Mouse (Mus musculus) neural tube, embryonic 13.5 days (tissue): ENCODE results near the gene Hspa1a. TPM values are rescaled to one million over a fixed set of nuclear protein-coding genes. Genes with fewer than 3 reads are reported as not detected.

ENCODE experiments used
- ATAC-seq: fragments of 200-750 bp; cut with Nextera tagmentation; 2 replicates; pipeline ENCODE4 v1.8.0; 2017; ENCODE audit warnings: low read depth, mild to moderate bottlenecking, moderate TSS enrichment, moderate library complexity
- H3K27ac ChIP-seq: fragments of 300-500 bp; sonication (generic); replicated peaks from 2 replicates; pipeline ENCODE4 v1.5.1; 2015; ENCODE audit warnings: moderate library complexity, mild to moderate bottlenecking, inconsistent platforms
- H3K27me3 ChIP-seq: fragments of 300-500 bp; sonication (generic); 2 replicates; pipeline ENCODE4 v1.6.1; 2015; ENCODE audit warnings: mild to moderate bottlenecking, inconsistent platforms
- H3K36me3 ChIP-seq: fragments of 300-500 bp; sonication (generic); 2 replicates; pipeline ENCODE4 v1.6.1; 2015; ENCODE audit warnings: mild to moderate bottlenecking, inconsistent platforms
- H3K4me1 ChIP-seq: fragments of 300-500 bp; sonication (generic); replicated peaks from 2 replicates; pipeline ENCODE4 v1.6.1; 2015; ENCODE audit warnings: inconsistent platforms
- H3K4me2 ChIP-seq: fragments of 300-500 bp; sonication (generic); 2 replicates; pipeline ENCODE4 v1.6.1; 2015; ENCODE audit warnings: inconsistent platforms, mild to moderate bottlenecking, moderate library complexity
- H3K4me3 ChIP-seq: fragments of 300-500 bp; sonication (generic); 2 replicates; pipeline ENCODE4 v1.5.1; 2015; ENCODE audit warnings: mild to moderate bottlenecking, inconsistent platforms
- H3K9ac ChIP-seq: fragments of 300-500 bp; sonication (generic); 2 replicates; pipeline ENCODE4 v1.6.1; 2015; ENCODE audit warnings: moderate library complexity, mild to moderate bottlenecking, inconsistent platforms
- H3K9me3 ChIP-seq: fragments of 300-500 bp; sonication (generic); 2 replicates; pipeline ENCODE4 v1.6.1; 2016; ENCODE audit warnings: inconsistent platforms
- WGBS: fragments of 180-500 bp; shearing (Covaris S2); methylation state at CpG from one replicate; pipeline ENCODE4 v1.1.7; 2015; 5-methylcytosine and 5-hydroxymethylcytosine counted together
- polyA plus RNA-seq: library from polyadenylated mRNA; unstranded; fragments of >200 nt; fragmentation: Nextera tagmentation; extraction: Ambion mirVana; gene quantifications from 2 replicates; pipeline ENCODE4 v1.2.1, GENCODE M21; 2015

Gene Hspa1a
- polyA plus RNA-seq, 1 experiment from 2014 or later, result 6.3 TPM

DNA sequence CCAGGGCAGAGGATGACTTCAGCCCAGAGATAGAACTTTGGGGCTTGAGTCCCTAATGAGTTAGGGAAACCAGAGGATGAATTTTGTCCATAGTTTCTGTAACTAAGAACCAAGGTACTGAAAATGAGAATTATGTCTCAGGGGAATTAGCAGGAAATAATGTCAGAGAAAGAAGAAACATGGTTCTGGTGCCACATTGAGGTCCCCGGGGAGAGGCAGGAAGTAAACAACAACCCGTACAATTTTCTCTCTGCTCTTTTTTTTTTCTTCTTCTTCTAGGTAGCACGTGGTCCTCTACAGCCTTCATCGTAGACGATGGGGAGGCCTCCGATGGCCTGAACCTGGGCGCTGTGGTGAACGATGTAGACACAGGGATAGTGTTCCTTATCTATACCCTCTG, 39.7 kb downstream of the Hspa1a start:
- peaks cover 12% of the 10 kb centered on the region for H3K4me1 ChIP-seq
- H3K36me3 ChIP-seq, result peaks cover 20% of the 10 kb centered on the region
- H3K27ac ChIP-seq, result no peak overlapping the region
- no peaks in the 10 kb centered on the region for H3K27me3 ChIP-seq
- 90% methylated on average over 8 of the region's 8 CpGs for WGBS
- H3K9me3 ChIP-seq, result no peaks in the 10 kb centered on the region
- peak overlapping the region; percentile 84 for H3K9ac ChIP-seq
- peak overlapping the region; percentile 92 for H3K4me2 ChIP-seq
- ATAC-seq, result no peak
- peak overlapping the region; percentile 68 for H3K4me3 ChIP-seq

DNA sequence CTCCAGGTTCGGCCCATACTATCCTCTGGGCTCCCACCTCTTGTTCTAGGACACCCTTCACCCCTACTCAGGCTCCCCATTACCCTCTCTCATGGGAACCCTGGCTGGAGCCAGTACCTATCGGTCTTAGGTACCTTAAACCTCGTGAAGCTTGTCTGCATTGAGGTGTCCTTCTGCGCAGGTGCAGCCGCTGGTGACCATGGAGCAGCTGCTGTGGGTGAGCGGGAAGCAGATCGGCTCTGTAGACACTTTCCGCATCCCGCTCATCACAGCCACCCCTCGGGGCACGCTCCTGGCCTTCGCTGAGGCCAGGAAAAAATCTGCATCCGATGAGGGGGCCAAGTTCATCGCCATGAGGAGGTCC, 40.2 kb downstream of the Hspa1a start:
- peaks cover 20% of the 10 kb centered on the region for H3K36me3 ChIP-seq
- H3K4me3 ChIP-seq, result peak overlapping the region; percentile 68
- H3K4me2 ChIP-seq, result peak overlapping the region; percentile 92
- no peaks in the 10 kb centered on the region for H3K27me3 ChIP-seq
- no peaks in the 10 kb centered on the region for H3K9me3 ChIP-seq
- peak overlapping the region; percentile 84 for H3K9ac ChIP-seq
- peaks cover 12% of the 10 kb centered on the region for H3K4me1 ChIP-seq
- ATAC-seq, result peak; percentile 60; the same call in 1 of the 2 replicates
- 7% methylated on average over 14 of the region's 14 CpGs for WGBS
- peak overlapping the region; percentile 71 for H3K27ac ChIP-seq

DNA sequence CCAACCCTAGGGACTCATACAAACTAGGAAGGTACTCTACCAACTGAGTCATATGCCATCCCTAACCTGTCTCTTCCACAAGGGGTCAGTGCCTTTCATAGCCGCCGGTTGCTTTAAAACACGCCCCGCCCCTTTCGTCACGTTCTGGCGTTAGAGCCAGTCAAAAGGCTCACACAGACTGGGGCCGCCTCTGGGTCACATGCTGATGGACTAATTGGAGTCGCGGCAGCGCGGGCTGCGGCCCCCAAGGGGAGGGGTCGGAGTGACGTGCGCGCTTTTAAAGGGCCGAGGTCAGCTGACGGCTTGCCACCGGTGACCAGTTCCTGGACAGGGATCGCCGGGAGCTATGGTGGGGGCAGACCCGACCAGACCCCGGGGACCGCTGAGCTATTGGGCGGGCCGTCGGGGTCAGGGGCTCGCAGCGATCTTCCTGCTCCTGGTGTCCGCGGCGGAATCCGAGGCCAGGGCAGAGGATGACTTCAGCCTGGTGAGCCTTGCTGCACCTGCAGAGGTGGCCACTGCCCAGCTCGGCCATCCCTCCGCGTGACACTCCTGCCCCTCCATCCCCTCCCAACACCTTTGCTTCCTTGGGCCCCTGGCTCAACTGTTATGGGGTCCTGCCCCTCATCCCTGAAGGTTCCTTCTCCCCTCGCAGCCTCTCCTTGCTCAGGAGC, 40.8 kb downstream of the Hspa1a start, which contains the start of gene Neu1:
Gene Neu1 (plus strand): TSS at position 193 of the 674 bp plus-strand sequence.
- Histone ChIP-seq H3K4me1 (peaks cover 12% of the 10 kb centered on the region), H3K27me3 (no peaks in the 10 kb centered on the region), H3K9ac (peak within 1 kb of the TSS; percentile 84), H3K4me3 (peak within 1 kb of the TSS; percentile 68), H3K9me3 (no peaks in the 10 kb centered on the region), H3K4me2 (peak within 1 kb of the TSS; percentile 92), H3K36me3 (peaks cover 20% of the 10 kb centered on the region), H3K27ac (peak within 1 kb of the TSS; percentile 71)
- WGBS, result under 1% methylated on average over 36 of the region's 38 CpGs
- ATAC-seq, result peak; percentile 97

DNA sequence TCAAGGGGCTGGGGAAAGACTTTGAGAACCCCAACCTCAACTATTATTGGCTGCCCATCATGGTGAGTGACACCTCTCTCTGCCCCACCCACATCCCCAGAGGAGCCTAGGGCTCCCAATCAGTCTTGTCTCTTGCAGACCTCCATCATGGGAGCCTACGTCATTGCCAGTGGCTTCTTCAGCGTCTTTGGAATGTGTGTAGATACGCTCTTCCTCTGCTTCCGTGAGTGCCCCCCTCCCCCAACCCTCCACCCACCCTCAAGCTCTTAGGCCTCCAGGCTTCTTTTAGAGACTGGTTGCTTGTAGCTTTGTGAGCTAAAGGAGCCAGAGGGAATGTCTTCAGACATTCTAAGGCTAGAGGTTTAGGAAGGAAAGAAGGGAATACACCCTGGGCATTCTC, 43.1 kb downstream of the Hspa1a start:
- H3K4me1 ChIP-seq, result peaks cover 12% of the 10 kb centered on the region
- H3K9ac ChIP-seq, result no peak overlapping the region
- no peak for ATAC-seq
- WGBS, result 72% methylated on average over 4 of the region's 4 CpGs
- H3K36me3 ChIP-seq, result peaks cover 2% of the 10 kb centered on the region; the same call in 1 of the 2 replicates
- H3K9me3 ChIP-seq, result no peaks in the 10 kb centered on the region
- H3K4me3 ChIP-seq, result no peak overlapping the region
- H3K4me2 ChIP-seq, result no peak overlapping the region
- no peak overlapping the region for H3K27ac ChIP-seq
- no peaks in the 10 kb centered on the region for H3K27me3 ChIP-seq

DNA sequence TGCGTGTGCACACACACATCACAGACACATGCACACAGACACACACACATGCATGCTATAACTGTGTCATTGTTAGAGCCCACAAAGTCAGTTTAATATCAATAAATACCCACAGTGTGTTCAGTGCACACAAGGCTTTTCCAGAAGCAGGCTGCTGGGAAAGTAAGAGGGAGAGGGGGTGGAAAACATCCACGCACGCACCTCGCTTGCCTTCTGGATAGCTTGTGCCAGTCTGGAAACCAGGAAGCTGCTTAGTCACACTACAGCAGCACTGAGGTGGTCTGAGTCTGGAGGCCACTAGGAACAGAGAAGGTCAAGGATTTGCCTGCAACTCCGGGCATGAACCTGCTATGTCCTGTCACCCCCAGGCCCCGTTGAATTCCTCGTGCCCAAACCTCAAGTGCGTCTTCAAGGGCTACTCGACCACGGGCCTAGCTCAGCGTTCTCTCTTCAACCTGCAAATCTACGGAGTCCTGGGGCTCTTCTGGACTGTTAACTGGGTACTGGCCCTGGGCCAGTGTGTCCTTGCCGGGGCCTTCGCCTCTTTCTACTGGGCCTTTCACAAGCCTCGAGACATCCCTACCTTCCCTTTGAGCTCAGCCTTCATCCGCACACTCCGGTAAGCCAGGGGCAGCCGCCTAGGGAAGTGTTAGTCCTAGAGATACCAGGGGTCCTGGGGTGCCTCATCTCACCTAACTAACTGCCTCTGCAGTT, 44.5 kb downstream of the Hspa1a start:
- 87% methylated on average over 18 of the region's 18 CpGs for WGBS
- Histone ChIP-seq H3K4me1 (peaks cover 11% of the 10 kb centered on the region), H3K9me3 (no peaks in the 10 kb centered on the region), H3K36me3 (no peaks in the 10 kb centered on the region), H3K4me2 (no peak overlapping the region), H3K9ac (no peak overlapping the region), H3K27ac (no peak overlapping the region), H3K27me3 (no peaks in the 10 kb centered on the region), H3K4me3 (no peak overlapping the region)
- ATAC-seq, result no peak

DNA sequence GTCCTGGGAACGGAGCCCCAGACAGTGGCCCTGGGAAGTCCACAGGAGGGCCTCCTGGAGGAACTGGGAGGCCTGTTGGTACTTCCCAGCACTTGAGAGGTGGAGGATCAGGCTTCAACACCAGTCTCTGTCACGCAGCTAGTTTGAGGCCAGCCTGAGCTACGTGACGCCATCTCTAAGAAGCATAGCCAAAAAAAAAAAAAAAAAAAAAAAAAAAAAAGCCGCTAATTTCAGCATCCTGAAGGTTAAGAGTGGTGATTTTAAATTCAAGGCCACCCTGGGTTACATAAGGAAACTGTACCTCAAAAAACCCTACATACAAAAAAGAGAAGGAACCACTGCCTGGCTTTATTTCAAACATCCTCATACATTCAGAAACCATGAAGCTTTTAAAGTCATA, 47.7 kb downstream of the Hspa1a start:
- no peak overlapping the region for H3K4me3 ChIP-seq
- no peaks in the 10 kb centered on the region for H3K36me3 ChIP-seq
- WGBS, result 69% methylated on average over 5 of the region's 5 CpGs
- no peak overlapping the region for H3K27ac ChIP-seq
- H3K4me1 ChIP-seq, result no peaks in the 10 kb centered on the region
- no peak overlapping the region for H3K4me2 ChIP-seq
- H3K9me3 ChIP-seq, result no peaks in the 10 kb centered on the region
- no peak for ATAC-seq
- H3K9ac ChIP-seq, result no peak overlapping the region
- H3K27me3 ChIP-seq, result no peaks in the 10 kb centered on the region

DNA sequence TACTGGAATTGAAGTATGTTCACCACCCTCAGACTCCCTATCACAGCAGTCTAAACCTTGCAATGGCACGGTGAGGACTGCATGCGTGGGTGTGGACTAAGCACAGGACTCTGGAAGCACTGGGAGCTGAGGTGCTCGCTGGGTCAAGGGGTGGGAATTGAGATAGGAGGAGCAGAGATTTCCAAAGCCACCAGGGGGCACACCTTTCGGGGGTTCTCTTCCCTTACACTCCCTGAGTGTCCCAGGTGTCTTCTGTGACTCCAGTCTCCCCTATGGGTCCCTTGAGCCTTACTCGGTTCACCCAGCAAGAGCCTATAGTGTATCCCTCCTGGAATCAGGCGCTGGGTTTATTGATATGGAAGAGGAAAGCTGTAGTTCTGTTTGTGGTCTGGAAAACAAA, 49.0 kb downstream of the Hspa1a start:
- 54% methylated on average over 6 of the region's 6 CpGs for WGBS
- Histone ChIP-seq H3K9ac (no peak overlapping the region), H3K36me3 (no peaks in the 10 kb centered on the region), H3K4me3 (no peak overlapping the region), H3K4me2 (no peak overlapping the region), H3K27ac (no peak overlapping the region), H3K9me3 (no peaks in the 10 kb centered on the region), H3K4me1 (no peaks in the 10 kb centered on the region), H3K27me3 (no peaks in the 10 kb centered on the region)
- ATAC-seq, result no peak

Other genes with a start within 250 kb of the Hspa1a start
- gene C4b, start 228.3 kb downstream of the Hspa1a start, polyA plus RNA-seq, result not detected in 2 replicates
- gene Cyp21a1, start 167.6 kb downstream of the Hspa1a start, polyA plus RNA-seq, result not detected in 2 replicates
- gene Stk19, start 135.2 kb downstream of the Hspa1a start, polyA plus RNA-seq, result 31.6 and 34.2 TPM in 2 replicates
- 63.0 and 63.2 TPM in 2 replicates for gene Dxo, start 135.1 kb downstream of the Hspa1a start, polyA plus RNA-seq
- 49.7 and 57.1 TPM in 2 replicates for gene Skiv2l, start 121.9 kb downstream of the Hspa1a start, polyA plus RNA-seq
- gene Nelfe, start 121.8 kb downstream of the Hspa1a start, polyA plus RNA-seq, result 81.6 and 90.5 TPM in 2 replicates
- 1.8 and 2.9 TPM in 2 replicates for gene Cfb, start 109.6 kb downstream of the Hspa1a start, polyA plus RNA-seq
- gene Zbtb12, start 92.7 kb downstream of the Hspa1a start, polyA plus RNA-seq, result 9.5 and 10.4 TPM in 2 replicates
- gene Gm20547, start 90.1 kb downstream of the Hspa1a start, polyA plus RNA-seq, result not detected in 2 replicates
- gene C2, start 73.9 kb downstream of the Hspa1a start, polyA plus RNA-seq, result 0.99 and 2.1 TPM in 2 replicates
- 86.8 and 88.7 TPM in 2 replicates for gene Ehmt2, start 73.7 kb downstream of the Hspa1a start, polyA plus RNA-seq
- not detected in 2 replicates for gene Slc44a4, start 57.7 kb downstream of the Hspa1a start, polyA plus RNA-seq
- gene Neu1, start 40.9 kb downstream of the Hspa1a start, polyA plus RNA-seq, result 30.2 and 30.6 TPM in 2 replicates
- 0.38 and 0.47 TPM in 2 replicates for gene Hspa1b, start 12.9 kb downstream of the Hspa1a start, polyA plus RNA-seq
- not detected in 2 replicates for gene Gm20481, start 2.2 kb downstream of the Hspa1a start, polyA plus RNA-seq
- gene Hspa1l, start 547 bp upstream of the Hspa1a start, polyA plus RNA-seq, result 1.5 and 2.2 TPM in 2 replicates
- 99.4 and 99.8 TPM in 2 replicates for gene Lsm2, start 9.7 kb upstream of the Hspa1a start, polyA plus RNA-seq
- 57.9 and 58.2 TPM in 2 replicates for gene Vars, start 28.8 kb upstream of the Hspa1a start, polyA plus RNA-seq
- 0.17 and 0.18 TPM in 2 replicates for gene Vwa7, start 44.4 kb upstream of the Hspa1a start, polyA plus RNA-seq
- gene Sapcd1, start 55.9 kb upstream of the Hspa1a start, polyA plus RNA-seq, result 2.5 and 2.6 TPM in 2 replicates
- 2.8 and 3.1 TPM in 2 replicates for gene Msh5, start 74.6 kb upstream of the Hspa1a start, polyA plus RNA-seq
- gene Clic1, start 77.8 kb upstream of the Hspa1a start, polyA plus RNA-seq, result 132 and 145 TPM in 2 replicates
- 417 and 431 TPM in 2 replicates for gene Ddah2, start 86.9 kb upstream of the Hspa1a start, polyA plus RNA-seq
- 0.54 TPM in 1 of 2 replicates, not detected in the other for gene Ly6g6c, start 93.2 kb upstream of the Hspa1a start, polyA plus RNA-seq
- gene Mpig6b, start 94.0 kb upstream of the Hspa1a start, polyA plus RNA-seq, result 0.28 and 0.38 TPM in 2 replicates
- 0.46 and 0.55 TPM in 2 replicates for gene Ly6g6e, start 104.7 kb upstream of the Hspa1a start, polyA plus RNA-seq
- 0.95 and 1.8 TPM in 2 replicates for gene Ly6g6d, start 105.9 kb upstream of the Hspa1a start, polyA plus RNA-seq
- 0.44 and 0.68 TPM in 2 replicates for gene Ly6g6f, start 113.5 kb upstream of the Hspa1a start, polyA plus RNA-seq
- 98.2 and 104 TPM in 2 replicates for gene Abhd16a, start 117.1 kb upstream of the Hspa1a start, polyA plus RNA-seq
- not detected in 2 replicates for gene Ly6g5c, start 136.1 kb upstream of the Hspa1a start, polyA plus RNA-seq
- 1.4 and 1.7 TPM in 2 replicates for gene Ly6g5b, start 143.3 kb upstream of the Hspa1a start, polyA plus RNA-seq
- gene Gpank1, start 149.3 kb upstream of the Hspa1a start, polyA plus RNA-seq, result 20.9 and 25.5 TPM in 2 replicates
- 333 and 339 TPM in 2 replicates for gene Csnk2b, start 149.9 kb upstream of the Hspa1a start, polyA plus RNA-seq
- gene D17H6S53E, start 154.2 kb upstream of the Hspa1a start, polyA plus RNA-seq, result 8.9 and 10.6 TPM in 2 replicates
- 0.61 and 0.77 TPM in 2 replicates for gene Apom, start 159.9 kb upstream of the Hspa1a start, polyA plus RNA-seq
- 67.1 and 75.0 TPM in 2 replicates for gene Bag6, start 163.0 kb upstream of the Hspa1a start, polyA plus RNA-seq
- 178 and 185 TPM in 2 replicates for gene Prrc2a, start 192.7 kb upstream of the Hspa1a start, polyA plus RNA-seq
- gene Aif1, start 203.9 kb upstream of the Hspa1a start, polyA plus RNA-seq, result 11.4 and 12.7 TPM in 2 replicates
- 7.8 and 8.9 TPM in 2 replicates for gene Lst1, start 216.3 kb upstream of the Hspa1a start, polyA plus RNA-seq
- gene Ltb, start 222.3 kb upstream of the Hspa1a start, polyA plus RNA-seq, result 0.22 and 0.58 TPM in 2 replicates
- gene Tnf, start 229.9 kb upstream of the Hspa1a start, polyA plus RNA-seq, result 0.13 TPM in 1 of 2 replicates, not detected in the other
- 0.42 TPM in 1 of 2 replicates, not detected in the other for gene Lta, start 233.2 kb upstream of the Hspa1a start, polyA plus RNA-seq
- gene Gm16181, start 248.7 kb upstream of the Hspa1a start, polyA plus RNA-seq, result 0.56 TPM in 1 of 2 replicates, not detected in the other